Mouse (Mus musculus) bone marrow macrophage, adult 2 months (primary cell): ENCODE data around the gene Wscd2.

Source experiments
- CTCF ChIP-seq: IDR thresholded peaks from 2 replicates; pipeline ENCODE4 v1.5.1; 2012; ENCODE audit warnings: low read depth, mild to moderate bottlenecking, low read length, moderate library complexity
- POLR2A ChIP-seq: IDR thresholded peaks from 2 replicates; pipeline ENCODE4 v1.6.1; 2012; ENCODE audit warnings: mild to moderate bottlenecking, low read depth, low read length, borderline replicate concordance

GRCm38 (mm10) chr5:113627820-113628437 lies 137.8 kb downstream of the Wscd2 start:
- TF ChIP-seq CTCF (no peak), POLR2A (no peak)
